Comparison of ENCODE assay signal across 8 mouse cellular contexts in the genomic region with DNA sequence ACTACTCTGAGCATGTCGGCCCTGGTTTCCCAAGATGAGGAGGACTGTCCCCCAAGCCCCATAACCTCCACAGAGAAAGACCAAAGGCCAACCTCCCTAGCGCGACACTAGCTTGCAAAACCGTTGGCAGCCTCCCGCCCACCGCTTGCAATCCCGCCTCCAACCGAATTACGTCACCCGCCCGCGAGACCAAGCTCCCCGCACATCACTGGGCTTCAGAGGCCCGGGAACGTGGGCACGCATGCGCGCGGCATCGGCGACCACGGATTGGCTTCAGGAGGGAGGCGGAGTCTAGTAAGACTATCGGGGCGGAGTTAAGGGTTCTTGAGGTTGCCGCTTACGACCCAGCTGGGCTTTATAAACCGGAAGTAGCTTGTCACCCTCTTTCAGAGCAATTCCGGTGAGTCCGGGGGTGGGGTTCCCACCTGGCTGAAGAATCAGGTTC. TPM values are rescaled to one million over a fixed set of nuclear protein-coding genes. Genes with fewer than 3 reads are reported as not detected.
DNase-seq lines count a peak whose midpoint lies in the region; ATAC-seq and TF ChIP-seq lines count a peak whose summit lies in the region.

A gene (minus strand): TSS at position 109 of the 445 bp plus-strand sequence.
A gene (plus strand): TSS at position 314 of the 445 bp plus-strand sequence.

- peak within 1 kb of the TSS; percentile 82 for H3K9ac ChIP-seq in embryonic facial prominence, embryonic 13.5 days
- peak within 1 kb of the TSS; percentile 81 for H3K9ac ChIP-seq in limb, embryonic 12.5 days (replicated peaks)
- peak within 1 kb of the TSS; percentile 66 for H3K9ac ChIP-seq in midbrain, embryonic 15.5 days

- peak within 1 kb of the TSS; percentile 83 for H3K4me2 ChIP-seq in embryonic facial prominence, embryonic 13.5 days
- peak within 1 kb of the TSS; percentile 84 for H3K4me2 ChIP-seq in limb, embryonic 12.5 days
- H3K4me2 ChIP-seq in midbrain, embryonic 15.5 days: peak within 1 kb of the TSS; percentile 84

- TF ChIP-seq CTCF in kidney, adult 2 months (conservative IDR thresholded peaks at IDR 0.05; ENCODE audit: insufficient read depth, insufficient read length, low read depth, low read length): no peak
- 0 out of 2 replicates have a peak, but pooled peaks have one; percentile 0 for TF ChIP-seq CTCF in spleen, adult 2 months (IDR thresholded peaks at IDR 0.05; ENCODE audit: extremely low read depth, insufficient read depth, insufficient read length, insufficient replicate concordance)

- DNase-seq in 3134 (ENCODE audit: extremely low read depth, insufficient read length, low spot score): peak; percentile 100
- DNase-seq in adrenal gland, postnatal 36 days: peak; percentile 99 to 100
- peak; percentile 98 to 100 for DNase-seq in heart, adult 18-20 months
- DNase-seq in kidney, adult 2 months: peak; percentile 100
- DNase-seq in spleen, adult 2 months (ENCODE audit: low read depth in 1 of 2, low spot score in 2 of 2): peak; percentile 98 to 99

- peak within 1 kb of the TSS; percentile 57 for H3K4me3 ChIP-seq in embryonic facial prominence, embryonic 13.5 days
- H3K4me3 ChIP-seq in kidney, adult 2 months (ENCODE audit: insufficient read depth, low read depth, low read length): peak within 1 kb of the TSS; percentile 75
- peak within 1 kb of the TSS; percentile 61 for H3K4me3 ChIP-seq in limb, embryonic 12.5 days (replicated peaks)
- H3K4me3 ChIP-seq in midbrain, embryonic 15.5 days: peak within 1 kb of the TSS; percentile 54
- peak within 1 kb of the TSS; percentile 66 for H3K4me3 ChIP-seq in spleen, adult 2 months (ENCODE audit: extremely low read depth, insufficient read depth, insufficient read length)

- H3K9me3 ChIP-seq in embryonic facial prominence, embryonic 13.5 days: no peaks in the 10 kb centered on the region
- no peaks in the 10 kb centered on the region for H3K9me3 ChIP-seq in limb, embryonic 12.5 days
- no peaks in the 10 kb centered on the region for H3K9me3 ChIP-seq in midbrain, embryonic 15.5 days

- peaks cover 25% of the 10 kb centered on the region for H3K36me3 ChIP-seq in embryonic facial prominence, embryonic 13.5 days
- H3K36me3 ChIP-seq in kidney, adult 2 months (ENCODE audit: control insufficient read depth, insufficient read depth, low read length): no peaks in the 10 kb centered on the region
- H3K36me3 ChIP-seq in limb, embryonic 12.5 days: peaks cover 22% of the 10 kb centered on the region
- H3K36me3 ChIP-seq in midbrain, embryonic 15.5 days (replicated peaks): peaks cover 8% of the 10 kb centered on the region; the same call in 1 of the 2 replicates
- H3K36me3 ChIP-seq in spleen, adult 2 months (ENCODE audit: control insufficient read depth, insufficient read depth, low read length): no peaks in the 10 kb centered on the region

- peaks cover 42% of the 10 kb centered on the region for H3K4me1 ChIP-seq in embryonic facial prominence, embryonic 13.5 days
- H3K4me1 ChIP-seq in kidney, adult 2 months (ENCODE audit: control insufficient read depth, insufficient read depth, low read length): peaks cover 10% of the 10 kb centered on the region; the same call in 1 of the 2 replicates
- H3K4me1 ChIP-seq in limb, embryonic 12.5 days (replicated peaks): peaks cover 44% of the 10 kb centered on the region
- H3K4me1 ChIP-seq in midbrain, embryonic 15.5 days: peaks cover 54% of the 10 kb centered on the region
- peaks cover 14% of the 10 kb centered on the region for H3K4me1 ChIP-seq in spleen, adult 2 months (ENCODE audit: control insufficient read depth, insufficient read depth, insufficient read length)

- TF ChIP-seq POLR2A in kidney, adult 2 months (IDR thresholded peaks at IDR 0.05; ENCODE audit: low read depth, low read length): peak; percentile 59
- peak; percentile 89 for TF ChIP-seq POLR2A in spleen, adult 2 months (IDR thresholded peaks at IDR 0.05; ENCODE audit: low read depth, low read length)

- WGBS in embryonic facial prominence, embryonic 13.5 days: under 1% methylated on average over 30 of the region's 30 CpGs
- under 1% methylated on average over 30 of the region's 30 CpGs for WGBS in kidney, adult 2 months
- under 1% methylated on average over 30 of the region's 30 CpGs for WGBS in limb, embryonic 12.5 days
- 0% methylated on average over 30 of the region's 30 CpGs for WGBS in midbrain, embryonic 15.5 days
- under 1% methylated on average over 30 of the region's 30 CpGs for WGBS in spleen, adult 2 months

- H3K27me3 ChIP-seq in embryonic facial prominence, embryonic 13.5 days: peaks cover 25% of the 10 kb centered on the region
- H3K27me3 ChIP-seq in kidney, adult 2 months (replicated peaks; ENCODE audit: control insufficient read depth, insufficient read depth, low read length): no peaks in the 10 kb centered on the region
- H3K27me3 ChIP-seq in limb, embryonic 12.5 days: peaks cover 23% of the 10 kb centered on the region
- H3K27me3 ChIP-seq in midbrain, embryonic 15.5 days (replicated peaks): no peaks in the 10 kb centered on the region
- peaks cover 7% of the 10 kb centered on the region for H3K27me3 ChIP-seq in spleen, adult 2 months (ENCODE audit: control insufficient read depth, insufficient read depth, low read length)

- peak; percentile 92 for ATAC-seq in embryonic facial prominence, embryonic 13.5 days (ENCODE audit: insufficient number of reproducible peaks, insufficient read depth, low FRiP score, low TSS enrichment, low read depth)
- peak; percentile 83 for ATAC-seq in limb, embryonic 12.5 days (ENCODE audit: insufficient number of reproducible peaks, insufficient read depth, low FRiP score, low TSS enrichment, low read depth)
- peak; percentile 95 for ATAC-seq in midbrain, embryonic 15.5 days (replicated peaks)

- H3K27ac ChIP-seq in embryonic facial prominence, embryonic 13.5 days: peak within 1 kb of the TSS; percentile 86
- peak within 1 kb of the TSS; percentile 67 for H3K27ac ChIP-seq in kidney, adult 2 months (ENCODE audit: insufficient read depth, low read depth, low read length)
- peak within 1 kb of the TSS; percentile 93 for H3K27ac ChIP-seq in limb, embryonic 12.5 days
- H3K27ac ChIP-seq in midbrain, embryonic 15.5 days: peak within 1 kb of the TSS; percentile 85
- H3K27ac ChIP-seq in spleen, adult 2 months (ENCODE audit: insufficient read depth, low read length): peak within 1 kb of the TSS; percentile 74

RNA-seq across cellular contexts. Expression of the first gene that starts in this region (rescaled TPM):
- 1 to 10 TPM; 5.9 to 7.1 TPM for total RNA-seq in adrenal gland, postnatal 36 days (2021)
- polyA plus RNA-seq in embryonic facial prominence, embryonic 13.5 days (2015; fragmentation: Nextera tagmentation; extraction: Ambion mirVana): 30.4 and 33.8 TPM in 2 replicates
- 1 to 10 TPM; 2.8 TPM for total RNA-seq in heart, adult 18-20 months (2021)
- 4.6 and 5.7 TPM in 2 replicates for polyA plus RNA-seq in kidney, adult 2 months (2012; rRNA removed)
- polyA plus RNA-seq in limb, embryonic 12.5 days (2016; fragmentation: Nextera tagmentation; extraction: Ambion mirVana): 36.0 and 37.2 TPM in 2 replicates
- 22.1 and 22.2 TPM in 2 replicates for polyA plus RNA-seq in midbrain, embryonic 15.5 days (2015; fragmentation: Nextera tagmentation; extraction: Ambion mirVana)
- 9.2 and 10.9 TPM in 2 replicates for polyA plus RNA-seq in spleen, adult 2 months (2012; rRNA removed)

RNA-seq across cellular contexts. Expression of the second gene that starts in this region (rescaled TPM):
- 10 to 100 TPM; 62.0 to 79.3 TPM for total RNA-seq in adrenal gland, postnatal 36 days (2021)
- 177 and 187 TPM in 2 replicates for polyA plus RNA-seq in embryonic facial prominence, embryonic 13.5 days (2015; fragmentation: Nextera tagmentation; extraction: Ambion mirVana)
- total RNA-seq in heart, adult 18-20 months (2021): 10 to 100 TPM; 48.8 to 49.4 TPM
- polyA plus RNA-seq in kidney, adult 2 months (2012; rRNA removed): 57.9 and 72.3 TPM in 2 replicates
- 136 and 151 TPM in 2 replicates for polyA plus RNA-seq in limb, embryonic 12.5 days (2016; fragmentation: Nextera tagmentation; extraction: Ambion mirVana)
- polyA plus RNA-seq in midbrain, embryonic 15.5 days (2015; fragmentation: Nextera tagmentation; extraction: Ambion mirVana): 182 and 184 TPM in 2 replicates
- 21.2 and 28.6 TPM in 2 replicates for polyA plus RNA-seq in spleen, adult 2 months (2012; rRNA removed)

Comparison
In these comparisons a context has a peak if more than half of its experiments do, and no peak if none do; other contexts are left out.
1. Peak in every context shown above with its lines: DNase-seq, ATAC-seq, H3K4me3 ChIP-seq and H3K27ac ChIP-seq.